Mouse (Mus musculus) hindlimb bud, embryonic 11.5 days (tissue): ENCODE measurements around the gene Ibtk.

Experiments
- DNase-seq: peaks from one replicate; pipeline ENCODE4 v3.0.0-alpha.2; 2012; ENCODE audit warnings: low read depth, low spot score; ENCODE audit errors: extremely low spot score

Ibtk gene

GRCm38 (mm10) chr9:85707302-85707701 lies 41.8 kb downstream of the Ibtk start:
- DNase-seq, result no peak

- DNase-seq, result no peak
These were observed 47.2 kb downstream of the Ibtk start for GRCm38 (mm10) chr9:85701981-85702380.

GRCm38 (mm10) chr9:85695606-85696005 lies 53.5 kb downstream of the Ibtk start:
- no peak for DNase-seq

DNA sequence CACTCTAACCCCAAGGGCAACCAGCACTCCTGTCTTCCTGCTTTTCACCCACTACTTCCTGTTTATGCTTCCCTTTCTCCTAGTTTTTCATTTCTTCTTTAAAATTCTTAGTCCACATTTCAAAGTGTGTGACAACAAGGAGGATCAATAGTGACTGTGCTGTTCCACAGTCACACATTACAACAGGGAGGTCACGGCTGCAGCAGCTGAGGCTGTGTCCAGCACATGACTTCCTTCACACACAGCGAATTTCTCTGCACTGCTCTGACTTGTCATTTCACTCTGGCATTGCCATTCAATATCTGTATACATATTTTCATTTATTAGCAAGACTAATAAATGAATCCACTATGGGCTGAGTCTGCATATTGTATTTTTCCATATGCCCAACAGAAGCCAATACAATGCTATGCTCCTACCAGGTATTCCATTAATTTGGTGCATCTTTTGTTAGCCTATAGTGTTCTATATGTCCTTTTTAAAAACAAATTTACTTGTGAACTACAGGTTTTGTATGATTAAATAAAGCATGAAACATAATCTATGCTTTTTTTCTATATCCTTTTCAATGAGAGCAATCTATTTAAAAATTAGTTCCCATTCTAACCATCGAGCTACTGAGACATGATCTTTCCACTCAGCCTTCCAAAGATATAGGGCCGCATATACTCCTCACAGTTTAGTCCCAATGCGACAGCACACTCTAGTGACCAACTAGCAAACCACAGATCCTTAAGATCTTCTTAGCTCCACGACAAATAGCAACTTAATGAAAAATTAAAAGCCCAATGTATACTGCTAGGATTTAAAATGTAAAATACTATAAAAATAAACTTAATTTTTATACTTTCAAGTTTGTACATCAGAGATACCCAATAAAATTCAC lies 55.7 kb downstream of the Ibtk start:
- no peak for DNase-seq

GRCm38 (mm10) chr9:85685010-85685409 lies 64.1 kb downstream of the Ibtk start:
- DNase-seq, result no peak

DNA sequence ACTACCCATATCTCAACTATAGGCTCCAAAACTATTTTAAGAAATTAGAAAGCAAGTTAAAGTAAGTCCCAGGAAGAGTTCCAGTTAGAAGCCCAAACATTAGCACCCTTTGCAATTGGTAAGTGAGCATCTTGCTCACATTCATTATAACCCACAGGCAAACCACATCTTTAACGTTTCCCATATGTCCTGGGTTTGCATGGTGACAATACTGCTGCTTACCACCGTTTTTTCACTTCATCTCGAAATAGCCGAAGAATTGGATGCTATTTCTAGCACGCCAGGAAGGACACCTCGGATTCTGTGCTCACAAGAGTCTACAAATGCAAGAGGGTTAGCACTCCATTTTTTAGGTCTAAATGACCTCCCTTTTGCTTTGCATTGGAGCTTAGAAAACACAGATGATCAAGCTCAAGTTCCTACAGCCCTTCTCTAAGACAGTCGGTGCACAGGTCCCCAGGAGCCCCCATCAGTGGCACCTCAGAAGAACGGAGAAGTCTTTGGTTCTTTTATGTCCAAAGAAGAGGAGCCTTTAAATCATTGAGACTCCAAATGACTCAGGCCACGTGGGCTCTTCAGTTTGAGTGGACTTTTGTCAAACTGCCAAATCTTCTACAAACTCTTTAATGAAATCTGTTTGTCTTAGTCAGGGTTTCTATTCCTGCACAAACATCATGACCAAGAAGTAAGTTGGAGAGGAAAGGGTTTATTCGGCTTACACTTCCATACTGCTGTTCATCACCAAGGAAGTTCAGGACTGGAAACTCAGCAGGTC lies 73.8 kb downstream of the Ibtk start:
- DNase-seq, result no peak

DNA sequence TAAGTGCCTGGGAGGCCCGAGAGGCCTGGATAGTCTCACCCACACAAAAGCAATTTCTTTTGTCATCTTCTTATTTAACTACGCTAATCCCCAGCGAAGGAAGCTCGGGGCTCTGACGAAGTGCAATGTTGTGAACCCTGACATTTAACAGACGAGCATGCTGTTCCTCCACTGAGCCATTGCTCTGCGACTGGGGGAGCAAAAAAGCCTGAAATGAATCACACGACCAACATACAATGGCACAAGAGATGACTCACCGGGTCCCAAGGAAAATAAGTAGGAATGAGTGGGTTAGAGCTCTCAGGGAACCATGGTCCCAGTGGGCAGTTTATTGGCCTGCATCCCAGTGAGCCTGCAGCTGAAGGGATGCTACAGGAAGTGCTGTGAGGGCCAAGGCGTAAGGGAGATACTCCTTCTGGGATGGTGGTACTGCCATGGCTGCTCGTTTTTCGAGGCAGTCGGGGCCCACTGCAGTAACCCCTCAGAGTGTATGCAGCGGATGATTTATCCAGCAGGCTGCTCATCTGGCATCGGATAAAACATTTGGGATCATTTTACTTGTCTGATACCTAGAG lies 75.1 kb downstream of the Ibtk start:
- DNase-seq, result peak; percentile 20

DNA sequence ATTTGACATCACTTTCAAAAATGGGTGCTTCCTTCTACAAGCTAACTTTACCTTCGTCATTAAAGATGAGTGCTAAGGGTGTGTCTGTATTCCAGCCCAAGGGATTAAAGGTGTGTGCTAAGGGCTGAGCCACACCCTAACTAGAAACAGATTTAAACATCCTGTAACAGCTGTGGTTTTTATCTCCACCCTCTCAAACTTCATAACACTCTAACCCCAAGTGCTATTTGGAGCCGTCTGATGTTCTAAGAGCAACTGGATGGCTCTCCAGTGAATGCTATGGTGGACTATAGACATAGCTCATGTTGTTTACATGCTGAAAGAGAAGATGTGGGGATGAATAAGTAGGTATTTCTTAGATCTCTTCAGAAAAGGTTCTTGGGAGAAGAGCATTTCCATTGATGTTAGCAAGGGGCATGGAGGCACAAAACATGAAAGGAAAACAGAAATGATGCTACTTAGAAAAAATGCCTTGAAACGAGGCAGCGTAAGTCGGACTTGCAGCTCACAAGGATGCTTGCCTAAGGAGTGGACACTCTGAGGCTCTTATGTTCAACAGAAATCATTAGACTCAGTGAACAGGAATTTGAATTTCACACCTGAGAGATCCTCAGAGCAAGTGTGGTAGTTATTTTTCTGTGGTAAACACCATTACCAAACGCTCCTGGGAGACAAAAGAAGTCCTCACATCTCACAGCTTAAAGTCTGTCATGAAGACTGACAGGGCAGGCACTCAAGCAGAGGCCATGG lies 77.4 kb downstream of the Ibtk start:
- DNase-seq, result no peak

DNA sequence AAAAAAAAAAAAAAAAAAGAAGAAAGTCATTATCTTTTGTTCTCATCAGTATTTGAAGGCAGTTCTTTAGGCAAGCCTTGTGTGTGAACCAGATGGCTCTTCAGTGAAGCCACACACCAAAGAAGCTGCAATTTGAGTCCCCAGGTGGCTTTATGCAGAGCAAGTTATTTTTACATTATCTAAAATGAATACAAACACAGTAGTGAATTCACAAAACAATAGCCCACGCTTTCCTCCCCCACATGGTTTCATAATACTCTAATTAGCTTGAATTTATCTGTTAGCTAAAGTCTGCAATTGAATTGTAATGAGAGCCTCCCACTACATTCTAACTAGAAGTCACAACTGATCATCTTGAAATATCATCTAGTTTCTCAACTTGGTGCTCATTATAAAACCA lies 84.8 kb downstream of the Ibtk start:
- no peak for DNase-seq

DNA sequence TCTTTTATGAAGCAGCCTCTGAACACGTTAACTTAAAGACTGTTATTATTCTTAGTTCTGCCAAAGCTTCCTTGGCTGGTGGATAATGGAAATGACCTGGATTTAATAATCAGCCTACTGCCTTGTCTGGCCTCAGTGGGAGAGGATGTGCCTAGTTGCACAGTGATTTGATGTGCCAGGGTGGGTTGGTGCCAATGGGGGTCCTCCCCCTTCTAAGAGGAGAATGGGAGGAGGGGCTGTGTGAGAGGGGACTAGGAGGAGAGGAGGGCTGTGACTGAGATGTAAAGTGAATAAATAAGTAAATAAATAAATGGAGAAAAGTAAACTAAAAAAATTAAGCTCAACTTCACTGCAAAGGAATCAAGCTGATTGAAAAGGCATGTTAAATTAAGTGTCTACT lies 85.3 kb downstream of the Ibtk start:
- DNase-seq, result no peak

DNA sequence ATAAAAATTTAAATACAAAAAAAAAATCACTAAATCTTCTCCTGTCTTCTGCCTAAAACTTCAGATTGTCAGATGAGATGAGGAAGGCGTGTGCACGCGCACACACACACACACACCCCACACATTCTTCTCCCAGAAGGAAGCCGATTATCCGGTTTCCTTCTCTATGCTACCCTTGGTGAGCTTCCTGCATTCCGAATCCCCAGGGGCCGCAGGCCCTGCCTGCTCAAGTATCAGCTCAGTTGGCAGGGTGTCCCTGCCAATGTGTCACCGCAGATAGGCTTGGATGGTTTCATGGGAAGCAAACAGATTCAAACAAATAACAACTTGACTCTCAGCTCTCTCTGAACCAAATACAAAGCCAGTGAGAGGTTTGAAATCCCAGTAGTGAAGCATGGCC lies 86.0 kb downstream of the Ibtk start:
- DNase-seq, result no peak

DNA sequence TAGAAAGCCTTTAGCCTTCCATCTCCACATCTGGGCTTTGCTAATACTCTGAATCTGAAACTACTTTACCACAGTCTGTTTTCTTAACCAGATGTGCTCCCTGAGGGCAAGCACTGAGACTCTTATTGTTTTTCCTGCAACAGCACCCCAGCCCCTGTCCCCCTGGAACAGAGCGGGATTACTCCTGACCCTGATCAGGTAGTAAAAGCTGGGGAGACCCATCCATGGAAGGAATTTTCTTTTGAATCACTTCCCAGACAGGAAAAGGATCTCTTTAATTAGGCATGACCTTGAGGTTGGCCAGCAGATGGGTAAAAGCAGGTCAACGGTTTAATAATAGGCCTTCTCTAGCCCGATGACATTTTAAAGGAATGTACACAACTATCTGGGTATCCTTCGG lies 95.7 kb downstream of the Ibtk start:
- no peak for DNase-seq

DNA sequence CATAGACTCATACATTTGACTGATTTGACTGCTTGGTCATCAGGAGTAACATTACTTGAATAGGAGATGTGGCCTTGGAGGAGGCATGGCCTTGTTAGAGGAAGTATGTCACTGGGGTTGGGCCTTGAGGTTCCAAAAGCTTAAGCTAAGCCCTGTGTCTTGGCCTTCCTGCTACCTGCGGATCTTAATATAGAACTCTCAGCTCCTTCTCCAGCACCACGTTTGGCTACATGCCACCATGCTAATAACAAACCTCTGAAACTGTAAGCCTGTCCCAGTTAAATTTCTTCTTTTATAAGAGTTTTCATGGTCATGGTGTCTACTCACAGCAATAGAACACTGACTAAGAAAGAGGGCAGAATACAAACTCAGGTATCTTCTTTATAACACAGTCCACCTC lies 110.9 kb downstream of the Ibtk start:
- DNase-seq, result no peak
